Comparison of ENCODE assay signal across 25 mouse cellular contexts in genomic region chr5:13197886-13198285, GRCm38 (mm10).
DNase-seq lines count a peak whose midpoint lies in the region; ATAC-seq lines count a peak whose summit lies in the region.
"Had no signal": no experiment of that assay in that cellular context is flagged by ENCODE, and none has a peak within 500 bp of the region (broad histone marks: within the 10 kb centered on the region; RNA-seq: fewer than 3 reads in every experiment).

No protein-coding gene starts in this region.

- H3K9ac ChIP-seq in forebrain, embryonic 16.5 days (replicated peaks; ENCODE audit: low read depth, low read length) = no peak overlapping the region
- H3K9ac ChIP-seq in midbrain, embryonic 11.5 days (ENCODE audit: low read length) = no peak overlapping the region
- H3K9ac ChIP-seq: embryonic facial prominence, embryonic 15.5 days; heart, embryonic 13.5 days; kidney, embryonic 15.5 days; limb, embryonic 15.5 days; neural tube, embryonic 15.5 days had no signal

- H3K4me3 ChIP-seq in forebrain, embryonic 10.5 days = no peak overlapping the region
- no peak overlapping the region for H3K4me3 ChIP-seq in forebrain, embryonic 16.5 days (replicated peaks; ENCODE audit: low read length)
- no peak overlapping the region for H3K4me3 ChIP-seq in embryonic facial prominence, embryonic 10.5 days
- H3K4me3 ChIP-seq in limb, embryonic 10.5 days = no peak overlapping the region
- H3K4me3 ChIP-seq in midbrain, embryonic 11.5 days (ENCODE audit: low read depth, low read length) = no peak overlapping the region
- H3K4me3 ChIP-seq: embryonic facial prominence, embryonic 15.5 days; heart, embryonic 13.5 days; kidney, embryonic 15.5 days; limb, embryonic 15.5 days; neural tube, embryonic 15.5 days had no signal

- DNase-seq in forebrain, embryonic 10.5 days (ENCODE audit: extremely low spot score, low spot score) = peak; percentile 28
- peak; percentile 19 for DNase-seq in 3T3-L1 (ENCODE audit: low read depth, low spot score)
- DNase-seq in embryonic facial prominence, embryonic 10.5 days (ENCODE audit: low spot score) = peak; percentile 43
- peak; percentile 45 for DNase-seq in limb, embryonic 10.5 days (ENCODE audit: low spot score)
- DNase-seq in urinary bladder, postnatal 4 days (ENCODE audit: low spot score in 2 of 2) = no peak
- no peak for DNase-seq in midbrain, embryonic 11.5 days (ENCODE audit: low spot score, missing footprints)
- no peak for DNase-seq in urinary bladder, adult 2 months (ENCODE audit: low spot score)
- DNase-seq: adrenal gland, postnatal 10 days; cerebellum, adult 11 months; cerebellum, postnatal 10 days; gastrocnemius, postnatal 10 days; heart, adult 18-20 months; lung, postnatal 10 days; right cerebral cortex, postnatal 4 days had no signal

- H3K27ac ChIP-seq in forebrain, embryonic 10.5 days = no peak overlapping the region
- H3K27ac ChIP-seq in forebrain, embryonic 16.5 days (ENCODE audit: low read length) = no peak overlapping the region
- H3K27ac ChIP-seq in embryonic facial prominence, embryonic 10.5 days (replicated peaks) = no peak overlapping the region
- no peak overlapping the region for H3K27ac ChIP-seq in limb, embryonic 10.5 days
- H3K27ac ChIP-seq in midbrain, embryonic 11.5 days (ENCODE audit: low read depth, low read length) = no peak overlapping the region
- H3K27ac ChIP-seq: embryonic facial prominence, embryonic 15.5 days; heart, embryonic 13.5 days; kidney, embryonic 15.5 days; limb, embryonic 15.5 days; neural tube, embryonic 15.5 days; stomach, postnatal 0 days had no signal

- WGBS in forebrain, embryonic 10.5 days = 9% methylated on average over 3 of the region's 3 CpGs
- 24% methylated on average over 3 of the region's 3 CpGs for WGBS in forebrain, embryonic 16.5 days
- WGBS in embryonic facial prominence, embryonic 10.5 days = 17% methylated on average over 3 of the region's 3 CpGs
- WGBS in limb, embryonic 10.5 days = 5% methylated on average over 3 of the region's 3 CpGs
- WGBS in midbrain, embryonic 11.5 days = 7% methylated on average over 3 of the region's 3 CpGs

- no peak overlapping the region for H3K4me2 ChIP-seq in forebrain, embryonic 16.5 days (ENCODE audit: low read length)
- no peak overlapping the region for H3K4me2 ChIP-seq in midbrain, embryonic 11.5 days
- H3K4me2 ChIP-seq: embryonic facial prominence, embryonic 15.5 days; heart, embryonic 13.5 days; kidney, embryonic 15.5 days; limb, embryonic 15.5 days; neural tube, embryonic 15.5 days had no signal

- ATAC-seq in forebrain, embryonic 16.5 days = no peak
- ATAC-seq in midbrain, embryonic 11.5 days (ENCODE audit: low FRiP score) = no peak
- ATAC-seq: activated CD4-positive, CD25-positive, alpha-beta regulatory T cell, adult 4 months; CD4-positive, CD25-positive, alpha-beta regulatory T cell, adult 4 months; inflammation-experienced regulatory T-cells, adult 6 months; midbrain, embryonic 16.5 days had no signal

- H3K27me3 ChIP-seq in forebrain, embryonic 10.5 days (ENCODE audit: poor library complexity, severe bottlenecking) = peaks cover 96% of the 10 kb centered on the region
- H3K27me3 ChIP-seq in forebrain, embryonic 16.5 days (replicated peaks; ENCODE audit: control insufficient read depth, insufficient read depth, low read length) = no peaks in the 10 kb centered on the region
- peaks cover 14% of the 10 kb centered on the region for H3K27me3 ChIP-seq in embryonic facial prominence, embryonic 10.5 days (replicated peaks; ENCODE audit: low read depth, poor library complexity, severe bottlenecking)
- H3K27me3 ChIP-seq in limb, embryonic 10.5 days (ENCODE audit: low read depth, poor library complexity, severe bottlenecking) = no peaks in the 10 kb centered on the region
- H3K27me3 ChIP-seq in midbrain, embryonic 11.5 days (ENCODE audit: control insufficient read depth, insufficient read depth, low read length) = no peaks in the 10 kb centered on the region
- H3K27me3 ChIP-seq: embryonic facial prominence, embryonic 15.5 days; heart, embryonic 13.5 days; kidney, embryonic 15.5 days; limb, embryonic 15.5 days; neural tube, embryonic 15.5 days had no signal

- peaks cover 9% of the 10 kb centered on the region for H3K4me1 ChIP-seq in forebrain, embryonic 10.5 days
- H3K4me1 ChIP-seq in forebrain, embryonic 16.5 days (replicated peaks; ENCODE audit: control insufficient read depth, insufficient read depth, low read length) = no peaks in the 10 kb centered on the region
- peaks cover 17% of the 10 kb centered on the region for H3K4me1 ChIP-seq in embryonic facial prominence, embryonic 10.5 days
- H3K4me1 ChIP-seq in limb, embryonic 10.5 days = peaks cover 33% of the 10 kb centered on the region
- H3K4me1 ChIP-seq in midbrain, embryonic 11.5 days (ENCODE audit: control insufficient read depth, insufficient read depth, low read length) = no peaks in the 10 kb centered on the region
- H3K4me1 ChIP-seq: embryonic facial prominence, embryonic 15.5 days; heart, embryonic 13.5 days; kidney, embryonic 15.5 days; limb, embryonic 15.5 days; neural tube, embryonic 15.5 days had no signal

- no peaks in the 10 kb centered on the region for H3K9me3 ChIP-seq in forebrain, embryonic 10.5 days
- H3K9me3 ChIP-seq in forebrain, embryonic 16.5 days (ENCODE audit: control insufficient read depth, low read length) = no peaks in the 10 kb centered on the region
- H3K9me3 ChIP-seq in embryonic facial prominence, embryonic 10.5 days = no peaks in the 10 kb centered on the region
- H3K9me3 ChIP-seq in limb, embryonic 10.5 days (replicated peaks) = no peaks in the 10 kb centered on the region
- no peaks in the 10 kb centered on the region for H3K9me3 ChIP-seq in midbrain, embryonic 11.5 days (ENCODE audit: control insufficient read depth, low read length)
- H3K9me3 ChIP-seq: embryonic facial prominence, embryonic 15.5 days; heart, embryonic 13.5 days; kidney, embryonic 15.5 days; limb, embryonic 15.5 days; neural tube, embryonic 15.5 days had no signal

- H3K36me3 ChIP-seq in forebrain, embryonic 10.5 days (replicated peaks) = no peaks in the 10 kb centered on the region
- H3K36me3 ChIP-seq in forebrain, embryonic 16.5 days (ENCODE audit: control insufficient read depth, insufficient read depth) = no peaks in the 10 kb centered on the region
- no peaks in the 10 kb centered on the region for H3K36me3 ChIP-seq in embryonic facial prominence, embryonic 10.5 days (replicated peaks)
- H3K36me3 ChIP-seq in limb, embryonic 10.5 days = no peaks in the 10 kb centered on the region
- H3K36me3 ChIP-seq in midbrain, embryonic 11.5 days (ENCODE audit: control insufficient read depth, insufficient read depth, low read length) = no peaks in the 10 kb centered on the region
- H3K36me3 ChIP-seq: embryonic facial prominence, embryonic 15.5 days; heart, embryonic 13.5 days; kidney, embryonic 15.5 days; limb, embryonic 15.5 days; neural tube, embryonic 15.5 days had no signal

Comparison
In these comparisons a context has a peak if more than half of its experiments do, and no peak if none do; other contexts are left out.
1. DNase-seq: peak in forebrain, embryonic 10.5 days (single experiment), 3T3-L1 (single experiment), embryonic facial prominence, embryonic 10.5 days (single experiment) and limb, embryonic 10.5 days (single experiment); none in urinary bladder, postnatal 4 days (0 of 2), midbrain, embryonic 11.5 days (single experiment) and urinary bladder, adult 2 months (single experiment).